Mouse (Mus musculus) olfactory bulb, adult 2 months (tissue): ENCODE data around the gene BC024063. TPM values are rescaled to one million over a fixed set of nuclear protein-coding genes. Genes with fewer than 3 reads are reported as not detected.

Source experiments
- H3K27ac ChIP-seq: fragments of 200-500 bp; 2 replicates; pipeline ENCODE4 v1.5.1; 2012; ENCODE audit warnings: low read depth, low read length; ENCODE audit not compliant: insufficient read depth
- H3K4me1 ChIP-seq: fragments of 200-500 bp; 2 replicates; pipeline ENCODE4 v1.6.1; 2012; ENCODE audit warnings: low read length; ENCODE audit not compliant: control insufficient read depth, insufficient read depth
- H3K4me3 ChIP-seq: fragments of 200-500 bp; 2 replicates; pipeline ENCODE4 v1.5.1; 2012; ENCODE audit warnings: mild to moderate bottlenecking, low read depth, low read length, moderate library complexity; ENCODE audit not compliant: insufficient read depth
- POLR2A ChIP-seq: fragments of 200-500 bp; IDR thresholded peaks from 2 replicates; pipeline ENCODE4 v1.6.1; 2012; ENCODE audit warnings: mild to moderate bottlenecking, low read depth, low read length, moderate library complexity; ENCODE audit not compliant: insufficient read depth
- WGBS: fragments of 180-500 bp; shearing (Covaris S2); methylation state at CpG from one replicate; pipeline ENCODE4 v1.1.7; 2018; 5-methylcytosine and 5-hydroxymethylcytosine counted together
- polyA plus RNA-seq: library from polyadenylated mRNA; stranded (reverse); fragments of >200 nt; gene quantifications from 2 replicates; pipeline ENCODE4 v1.2.4, GENCODE M21; 2012; ENCODE audit warnings: low replicate concordance; ENCODE audit not compliant: missing spikeins, insufficient read depth, insufficient read length

BC024063 gene
- polyA plus RNA-seq, 1 experiment, result not detected

GRCm38 (mm10) chr10:82147571-82147970 lies 64.4 kb downstream of the BC024063 start:
- no peak for TF ChIP-seq POLR2A

More at GRCm38 (mm10) chr10:82147571-82147970, 64.4 kb downstream of the BC024063 start:
- Histone ChIP-seq H3K4me3 (no peak overlapping the region), H3K4me1 (no peaks in the 10 kb centered on the region), H3K27ac (no peak overlapping the region)
- WGBS, result 80% methylated on average over 4 of the region's 4 CpGs

Other genes starting within 250 kb of the BC024063 start
- not detected in 2 replicates for gene Gm32687, start 219.4 kb upstream of the BC024063 start, polyA plus RNA-seq
- gene Zfp781, start 152.9 kb upstream of the BC024063 start, polyA plus RNA-seq, result not detected in 2 replicates
- gene Zfp873, start 35.2 kb upstream of the BC024063 start, polyA plus RNA-seq, result not detected in 2 replicates
- not detected in 2 replicates for gene AU041133, start 44.7 kb downstream of the BC024063 start, polyA plus RNA-seq
- not detected in 2 replicates for gene Zfp938, start 157.9 kb downstream of the BC024063 start, polyA plus RNA-seq
- not detected in 2 replicates for gene 4932415D10Rik, start 233.2 kb downstream of the BC024063 start, polyA plus RNA-seq